ENCODE assay signal across 28 mouse cellular contexts in the genomic region with DNA sequence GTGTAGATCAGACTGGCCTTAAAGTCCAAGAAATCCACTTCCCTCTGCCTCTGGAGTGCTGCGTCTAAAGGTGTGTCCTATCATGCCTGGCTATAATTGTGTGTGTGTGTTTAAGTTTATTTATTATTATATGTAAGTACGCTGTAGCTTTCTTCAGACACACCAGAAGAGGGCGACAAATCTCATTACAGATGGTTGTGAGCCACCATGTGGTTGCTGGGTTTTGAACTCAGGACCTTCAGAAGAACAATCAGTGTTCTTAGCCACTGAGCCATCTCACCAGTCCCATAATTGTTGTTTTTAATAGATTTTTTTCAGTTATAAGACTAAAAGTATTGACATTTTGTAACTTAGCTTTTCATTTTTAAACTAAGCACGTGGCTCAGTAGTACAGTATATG.
DNase-seq lines count a peak whose midpoint lies in the region; ATAC-seq and TF ChIP-seq lines count a peak whose summit lies in the region.
"Had no signal": no experiment of that assay in that cellular context is flagged by ENCODE, and none has a peak within 500 bp of the region (broad histone marks: within the 10 kb centered on the region; RNA-seq: fewer than 3 reads in every experiment).

No protein-coding gene starts in this region.

- H3K27ac ChIP-seq in intestine, postnatal 0 days (ENCODE audit: low read depth, low read length) = no peak overlapping the region
- no peak overlapping the region for H3K27ac ChIP-seq in intestine, embryonic 16.5 days (ENCODE audit: low read length)
- no peak overlapping the region for H3K27ac ChIP-seq in liver, postnatal 0 days (ENCODE audit: low read depth)
- H3K27ac ChIP-seq in liver, embryonic 12.5 days = no peak overlapping the region
- H3K27ac ChIP-seq in stomach, postnatal 0 days (replicated peaks) = no peak overlapping the region
- H3K27ac ChIP-seq: embryonic facial prominence, embryonic 10.5 days; embryonic facial prominence, embryonic 13.5 days; forebrain, embryonic 12.5 days; forebrain, embryonic 15.5 days; heart, embryonic 15.5 days; hindbrain, embryonic 10.5 days; hindbrain, embryonic 13.5 days had no signal

- H3K9ac ChIP-seq in intestine, postnatal 0 days (ENCODE audit: low read depth, low read length) = no peak overlapping the region
- no peak overlapping the region for H3K9ac ChIP-seq in intestine, embryonic 16.5 days (ENCODE audit: low read depth, low read length)
- no peak overlapping the region for H3K9ac ChIP-seq in liver, postnatal 0 days (replicated peaks)
- no peak overlapping the region for H3K9ac ChIP-seq in liver, embryonic 12.5 days
- H3K9ac ChIP-seq in stomach, postnatal 0 days (ENCODE audit: low read length) = no peak overlapping the region
- H3K9ac ChIP-seq: embryonic facial prominence, embryonic 13.5 days; forebrain, embryonic 12.5 days; forebrain, embryonic 15.5 days; heart, embryonic 12.5 days; heart, embryonic 15.5 days; hindbrain, embryonic 13.5 days had no signal

- no peak for TF ChIP-seq EP300 in liver, postnatal 0 days (IDR thresholded peaks at IDR 0.05; ENCODE audit: low read depth)
- no peak for TF ChIP-seq EP300 in stomach, postnatal 0 days (optimal IDR thresholded peaks at IDR 0.05)

- no peaks in the 10 kb centered on the region for H3K9me3 ChIP-seq in intestine, postnatal 0 days (ENCODE audit: control insufficient read depth)
- H3K9me3 ChIP-seq in intestine, embryonic 16.5 days (ENCODE audit: control insufficient read depth, low read length) = no peaks in the 10 kb centered on the region
- H3K9me3 ChIP-seq in liver, postnatal 0 days (ENCODE audit: low read length) = no peaks in the 10 kb centered on the region
- H3K9me3 ChIP-seq in liver, embryonic 12.5 days (replicated peaks) = no peaks in the 10 kb centered on the region
- H3K9me3 ChIP-seq in E14TG2a.4 (ENCODE audit: low read length) = no peaks in the 10 kb centered on the region
- no peaks in the 10 kb centered on the region for H3K9me3 ChIP-seq in stomach, postnatal 0 days (ENCODE audit: control insufficient read depth, low read length)
- H3K9me3 ChIP-seq: embryonic facial prominence, embryonic 10.5 days; embryonic facial prominence, embryonic 13.5 days; forebrain, embryonic 12.5 days; forebrain, embryonic 15.5 days; heart, embryonic 12.5 days; heart, embryonic 15.5 days; hindbrain, embryonic 10.5 days; hindbrain, embryonic 13.5 days had no signal

- peak; percentile 9; the same call in 1 of the 2 replicates for TF ChIP-seq CTCF in intestine, postnatal 0 days (IDR thresholded peaks at IDR 0.05; ENCODE audit: low read depth)
- 0 out of 2 replicates have a peak, but pooled peaks have one; percentile 13 for TF ChIP-seq CTCF in liver, postnatal 0 days (IDR thresholded peaks at IDR 0.05; ENCODE audit: low read depth)
- TF ChIP-seq CTCF in E14TG2a.4 (conservative IDR thresholded peaks at IDR 0.05; ENCODE audit: low read length) = peak; percentile 16; the same call in 1 of the 2 replicates
- peak; percentile 15; the same call in 1 of the 2 replicates for TF ChIP-seq CTCF in stomach, postnatal 0 days (IDR thresholded peaks at IDR 0.05; ENCODE audit: low read depth)

- peaks cover 16% of the 10 kb centered on the region; the same call in 1 of the 2 replicates for H3K36me3 ChIP-seq in intestine, postnatal 0 days (ENCODE audit: control insufficient read depth, insufficient read depth)
- 0 out of 2 replicates have a peak, but pooled peaks cover 5% of the 10 kb centered on the region for H3K36me3 ChIP-seq in intestine, embryonic 16.5 days (ENCODE audit: control insufficient read depth, insufficient read depth, low read length)
- H3K36me3 ChIP-seq in liver, postnatal 0 days (replicated peaks; ENCODE audit: insufficient read depth, low read length) = peaks cover 12% of the 10 kb centered on the region; the same call in 1 of the 2 replicates
- H3K36me3 ChIP-seq in liver, embryonic 12.5 days = peaks cover 14% of the 10 kb centered on the region
- H3K36me3 ChIP-seq in E14TG2a.4 (ENCODE audit: insufficient read depth, low read length) = peaks cover 13% of the 10 kb centered on the region; the same call in 1 of the 2 replicates
- no peaks in the 10 kb centered on the region; the same call in 1 of the 2 replicates for H3K36me3 ChIP-seq in stomach, postnatal 0 days (ENCODE audit: control insufficient read depth, insufficient read depth, low read length)

- ATAC-seq in intestine, postnatal 0 days = no peak
- ATAC-seq in intestine, embryonic 16.5 days = no peak
- no peak for ATAC-seq in liver, postnatal 0 days
- no peak for ATAC-seq in liver, embryonic 12.5 days
- no peak for ATAC-seq in stomach, postnatal 0 days (ENCODE audit: low FRiP score, low TSS enrichment)
- ATAC-seq: forebrain, embryonic 15.5 days; hindbrain, embryonic 16.5 days had no signal

- H3K4me2 ChIP-seq in intestine, postnatal 0 days (replicated peaks; ENCODE audit: low read depth) = no peak overlapping the region
- H3K4me2 ChIP-seq in intestine, embryonic 16.5 days (ENCODE audit: low read depth, low read length) = no peak overlapping the region
- H3K4me2 ChIP-seq in liver, postnatal 0 days (ENCODE audit: low read depth, low read length) = no peak overlapping the region
- H3K4me2 ChIP-seq in liver, embryonic 12.5 days = no peak overlapping the region
- H3K4me2 ChIP-seq in stomach, postnatal 0 days (replicated peaks; ENCODE audit: low read depth) = no peak overlapping the region
- H3K4me2 ChIP-seq: embryonic facial prominence, embryonic 13.5 days; forebrain, embryonic 12.5 days; forebrain, embryonic 15.5 days; heart, embryonic 12.5 days; heart, embryonic 15.5 days; hindbrain, embryonic 13.5 days had no signal

- H3K4me3 ChIP-seq in intestine, postnatal 0 days (ENCODE audit: low read depth, low read length) = no peak overlapping the region
- no peak overlapping the region for H3K4me3 ChIP-seq in intestine, embryonic 16.5 days (ENCODE audit: low read length)
- no peak overlapping the region for H3K4me3 ChIP-seq in liver, postnatal 0 days (ENCODE audit: low read depth, low read length)
- H3K4me3 ChIP-seq in liver, embryonic 12.5 days = no peak overlapping the region
- no peak overlapping the region for H3K4me3 ChIP-seq in E14TG2a.4 (replicated peaks; ENCODE audit: low read length)
- no peak overlapping the region for H3K4me3 ChIP-seq in stomach, postnatal 0 days (ENCODE audit: low read depth, low read length)
- H3K4me3 ChIP-seq: embryonic facial prominence, embryonic 10.5 days; embryonic facial prominence, embryonic 13.5 days; erythroblast, embryonic 14.5 days; forebrain, embryonic 12.5 days; forebrain, embryonic 15.5 days; heart, embryonic 12.5 days; heart, embryonic 15.5 days; hindbrain, embryonic 10.5 days; hindbrain, embryonic 13.5 days had no signal

- 92% methylated on average over 4 of the region's 4 CpGs for WGBS in intestine, postnatal 0 days
- 83% methylated on average over 4 of the region's 4 CpGs for WGBS in intestine, embryonic 16.5 days
- 80% methylated on average over 4 of the region's 4 CpGs for WGBS in liver, postnatal 0 days (ENCODE audit: insufficient replicate concordance)
- 74% methylated on average over 4 of the region's 4 CpGs for WGBS in liver, embryonic 12.5 days (ENCODE audit: insufficient replicate concordance)
- WGBS in stomach, postnatal 0 days = 84% methylated on average over 4 of the region's 4 CpGs

- DNase-seq in liver, postnatal 0 days = no peak
- DNase-seq in stomach, postnatal 0 days (ENCODE audit: low spot score) = no peak
- no peak for DNase-seq in spleen, adult 12 weeks (ENCODE audit: low spot score)
- DNase-seq: adrenal gland, adult 2 months; adrenal gland, postnatal 14 days; B cell, adult 2 months; cerebellum, adult 11 months; cerebellum, adult 2 months; cerebellum, adult 9-11 months; cerebellum, postnatal 25 days; gastrocnemius, postnatal 10 days; heart, adult 18-20 months; heart, postnatal 10 days; heart, postnatal 36 days had no signal

- no peaks in the 10 kb centered on the region for H3K27me3 ChIP-seq in intestine, postnatal 0 days (replicated peaks; ENCODE audit: control insufficient read depth, insufficient read depth, low read length)
- no peaks in the 10 kb centered on the region for H3K27me3 ChIP-seq in intestine, embryonic 16.5 days (replicated peaks; ENCODE audit: control insufficient read depth, insufficient read depth, low read length)
- no peaks in the 10 kb centered on the region for H3K27me3 ChIP-seq in liver, postnatal 0 days (ENCODE audit: insufficient read depth, low read length)
- no peaks in the 10 kb centered on the region for H3K27me3 ChIP-seq in liver, embryonic 12.5 days (replicated peaks)
- no peaks in the 10 kb centered on the region for H3K27me3 ChIP-seq in E14TG2a.4 (ENCODE audit: insufficient read depth, low read length)
- no peaks in the 10 kb centered on the region for H3K27me3 ChIP-seq in stomach, postnatal 0 days (ENCODE audit: control insufficient read depth, insufficient read depth, low read length)
- H3K27me3 ChIP-seq: embryonic facial prominence, embryonic 13.5 days; forebrain, embryonic 12.5 days; forebrain, embryonic 15.5 days; heart, embryonic 12.5 days; heart, embryonic 15.5 days; hindbrain, embryonic 13.5 days had no signal

- H3K4me1 ChIP-seq in intestine, postnatal 0 days (replicated peaks; ENCODE audit: control insufficient read depth, insufficient read depth, low read length) = no peaks in the 10 kb centered on the region; the same call in 1 of the 2 replicates
- H3K4me1 ChIP-seq in intestine, embryonic 16.5 days (ENCODE audit: control insufficient read depth, insufficient read depth, low read length) = no peaks in the 10 kb centered on the region
- H3K4me1 ChIP-seq in liver, postnatal 0 days (ENCODE audit: insufficient read depth) = no peaks in the 10 kb centered on the region
- no peaks in the 10 kb centered on the region for H3K4me1 ChIP-seq in liver, embryonic 12.5 days
- H3K4me1 ChIP-seq in E14TG2a.4 (replicated peaks; ENCODE audit: low read depth, low read length) = no peaks in the 10 kb centered on the region
- H3K4me1 ChIP-seq in stomach, postnatal 0 days (replicated peaks; ENCODE audit: control insufficient read depth, insufficient read depth) = no peaks in the 10 kb centered on the region
- H3K4me1 ChIP-seq: embryonic facial prominence, embryonic 10.5 days; embryonic facial prominence, embryonic 13.5 days; forebrain, embryonic 12.5 days; forebrain, embryonic 15.5 days; heart, embryonic 15.5 days; hindbrain, embryonic 10.5 days; hindbrain, embryonic 13.5 days had no signal
